Mouse (Mus musculus) intestine, embryonic 16.5 days (tissue): ENCODE results near the gene 4930583I09Rik. TPM values are rescaled to one million over a fixed set of nuclear protein-coding genes. Genes with fewer than 3 reads are reported as not detected.

Experiments used
- ATAC-seq: fragments of 200-750 bp; cut with Nextera tagmentation; 2 replicates; pipeline ENCODE4 v1.8.0; 2017; ENCODE audit warnings: moderate TSS enrichment, moderate library complexity
- H3K27ac ChIP-seq: fragments of 300-500 bp; sonication (generic); 2 replicates; pipeline ENCODE4 v1.5.1; 2014; ENCODE audit warnings: mild to moderate bottlenecking, low read length
- H3K27me3 ChIP-seq: fragments of 300-500 bp; sonication (generic); replicated peaks from 2 replicates; pipeline ENCODE4 v1.6.1; 2014; ENCODE audit warnings: low read length, control low read depth, mixed read lengths; ENCODE audit not compliant: control insufficient read depth, insufficient read depth
- H3K36me3 ChIP-seq: fragments of 300-500 bp; sonication (generic); 2 replicates; pipeline ENCODE4 v1.6.1; 2014; ENCODE audit warnings: low read length, control low read depth; ENCODE audit not compliant: control insufficient read depth, insufficient read depth
- H3K4me1 ChIP-seq: fragments of 300-500 bp; sonication (generic); 2 replicates; pipeline ENCODE4 v1.6.1; 2014; ENCODE audit warnings: low read length, control low read depth, mixed read lengths; ENCODE audit not compliant: control insufficient read depth, insufficient read depth
- H3K4me2 ChIP-seq: fragments of 300-500 bp; sonication (generic); 2 replicates; pipeline ENCODE4 v1.6.1; 2014; ENCODE audit warnings: low read depth, low read length, control low read depth
- H3K4me3 ChIP-seq: fragments of 300-500 bp; sonication (generic); 2 replicates; pipeline ENCODE4 v1.5.1; 2014; ENCODE audit warnings: mild to moderate bottlenecking, low read length
- H3K9ac ChIP-seq: fragments of 300-500 bp; sonication (generic); 2 replicates; pipeline ENCODE4 v1.6.1; 2014; ENCODE audit warnings: low read depth, low read length
- H3K9me3 ChIP-seq: fragments of 300-500 bp; sonication (generic); 2 replicates; pipeline ENCODE4 v1.6.1; 2016; ENCODE audit warnings: low read length, control low read depth; ENCODE audit not compliant: control insufficient read depth
- WGBS: fragments of 180-500 bp; shearing (Covaris S2); extraction: QIAGEN DNeasy Blood & Tissue Kit; methylation state at CpG from one replicate; pipeline ENCODE4 v1.1.7; 2014; 5-methylcytosine and 5-hydroxymethylcytosine counted together
- polyA plus RNA-seq: library from polyadenylated mRNA; unstranded; fragments of >200 nt; fragmentation: Nextera tagmentation; extraction: Ambion mirVana; gene quantifications from 2 replicates; pipeline ENCODE4 v1.2.1, GENCODE M21; 2015

The 4930583I09Rik gene
- not detected in 2 replicates for polyA plus RNA-seq

DNA sequence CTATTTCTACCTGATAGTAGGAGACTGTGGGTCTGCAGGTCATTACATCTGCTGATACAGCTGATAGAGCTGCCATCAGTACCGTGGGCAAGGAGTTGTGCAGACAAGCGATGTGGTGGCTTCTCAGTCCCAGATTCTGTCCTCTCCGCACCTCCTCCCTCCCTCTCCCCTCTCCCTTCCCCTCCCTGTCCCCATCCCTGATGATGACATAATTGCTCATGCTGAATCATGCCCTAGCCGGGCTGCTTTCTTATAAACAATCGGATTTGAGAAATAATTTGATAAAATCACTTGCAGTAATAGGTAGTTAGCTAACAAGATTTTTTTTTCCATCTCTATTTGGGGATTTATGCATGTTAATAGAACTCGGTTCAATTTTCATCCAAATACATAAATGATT, at the start of gene 4930583I09Rik:
4930583I09Rik (minus strand) TSS at position 144 of the 400 bp plus-strand sequence.
- H3K27me3 ChIP-seq, result no peaks in the 10 kb centered on the region
- no peaks in the 10 kb centered on the region for H3K4me1 ChIP-seq
- no peaks in the 10 kb centered on the region for H3K36me3 ChIP-seq
- no peak within 1 kb of the TSS for H3K9ac ChIP-seq
- H3K9me3 ChIP-seq, result no peaks in the 10 kb centered on the region
- 60% methylated on average over 6 of the region's 6 CpGs for WGBS
- H3K4me3 ChIP-seq, result no peak within 1 kb of the TSS
- ATAC-seq, result no peak
- H3K4me2 ChIP-seq, result no peak within 1 kb of the TSS
- H3K27ac ChIP-seq, result no peak within 1 kb of the TSS

DNA sequence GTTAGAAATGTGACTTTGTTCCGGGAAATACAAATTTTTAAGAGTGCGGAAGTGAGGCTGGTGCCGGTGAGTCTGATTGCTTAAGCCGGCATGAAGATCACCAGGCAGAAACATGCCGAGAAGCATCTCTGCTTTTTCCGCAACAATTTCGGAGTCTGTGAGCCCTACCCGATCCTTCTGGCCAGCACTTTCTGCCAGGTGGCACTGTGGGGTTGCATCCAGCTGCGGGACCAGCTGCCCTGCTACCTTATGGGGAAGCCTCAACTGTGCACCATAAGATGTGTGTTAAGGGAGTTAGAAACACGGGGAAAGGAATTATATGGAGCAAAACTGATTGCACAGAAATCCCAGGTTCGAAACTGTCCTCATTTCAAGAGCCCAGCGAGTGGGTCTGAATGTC, 40.2 kb upstream of the 4930583I09Rik start:
- H3K27me3 ChIP-seq, result no peaks in the 10 kb centered on the region
- H3K9ac ChIP-seq, result no peak overlapping the region
- no peaks in the 10 kb centered on the region for H3K4me1 ChIP-seq
- H3K27ac ChIP-seq, result no peak overlapping the region
- no peaks in the 10 kb centered on the region for H3K9me3 ChIP-seq
- H3K4me2 ChIP-seq, result no peak overlapping the region
- H3K4me3 ChIP-seq, result no peak overlapping the region
- no peaks in the 10 kb centered on the region for H3K36me3 ChIP-seq
- WGBS, result 77% methylated on average over 12 of the region's 12 CpGs
- ATAC-seq, result no peak

DNA sequence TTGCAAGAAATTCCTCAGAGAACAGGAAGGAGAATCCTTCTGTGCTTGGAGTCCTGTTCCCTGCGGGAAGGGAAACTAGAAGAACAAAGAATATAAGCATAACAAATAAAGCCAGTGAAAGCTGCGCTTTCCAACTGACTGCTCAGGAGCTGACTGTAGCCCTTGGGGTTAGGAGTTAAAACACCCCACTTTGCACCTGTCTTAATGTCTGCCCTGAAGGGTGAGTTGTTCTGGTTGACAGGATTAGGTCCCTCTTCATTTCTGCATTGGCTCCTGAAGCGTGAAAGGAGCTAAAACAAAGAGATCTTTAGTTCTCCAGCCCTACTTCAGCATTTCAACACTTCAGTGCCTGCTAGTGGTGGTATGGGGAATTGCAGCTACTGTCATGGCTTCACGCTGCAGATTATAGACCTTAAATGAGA, 37.8 kb upstream of the 4930583I09Rik start:
- WGBS, result 50% methylated on average over 4 of the region's 4 CpGs
- H3K9me3 ChIP-seq, result no peaks in the 10 kb centered on the region
- H3K27me3 ChIP-seq, result no peaks in the 10 kb centered on the region
- H3K27ac ChIP-seq, result no peak overlapping the region
- ATAC-seq, result no peak
- no peak overlapping the region for H3K4me3 ChIP-seq
- no peak overlapping the region for H3K4me2 ChIP-seq
- H3K36me3 ChIP-seq, result no peaks in the 10 kb centered on the region
- H3K4me1 ChIP-seq, result no peaks in the 10 kb centered on the region
- H3K9ac ChIP-seq, result no peak overlapping the region

DNA sequence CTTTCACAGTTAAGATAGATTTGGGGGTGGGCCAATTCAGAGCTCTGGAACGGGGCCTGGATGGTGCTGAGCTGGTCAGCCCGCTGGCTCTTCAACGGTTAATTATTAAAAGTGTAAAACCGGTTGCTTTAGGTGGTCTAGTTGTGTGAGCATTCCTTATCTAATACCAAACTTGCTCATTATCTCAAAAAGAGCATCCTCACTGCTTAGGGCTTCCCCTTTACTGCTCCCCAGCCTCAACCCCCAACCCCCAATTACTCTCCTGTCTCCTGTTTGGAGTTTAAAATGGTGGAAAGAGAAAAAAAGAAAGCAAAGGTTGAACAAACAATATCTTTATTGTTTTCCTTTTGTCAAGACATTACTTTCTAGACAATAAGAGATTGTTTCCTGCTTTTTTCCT, 27.9 kb upstream of the 4930583I09Rik start:
- Histone ChIP-seq H3K27ac (no peak overlapping the region), H3K9me3 (no peaks in the 10 kb centered on the region), H3K27me3 (no peaks in the 10 kb centered on the region), H3K4me3 (no peak overlapping the region), H3K9ac (no peak overlapping the region), H3K4me1 (no peaks in the 10 kb centered on the region), H3K4me2 (no peak overlapping the region), H3K36me3 (no peaks in the 10 kb centered on the region)
- no peak for ATAC-seq
- WGBS, result 53% methylated on average over 4 of the region's 4 CpGs

DNA sequence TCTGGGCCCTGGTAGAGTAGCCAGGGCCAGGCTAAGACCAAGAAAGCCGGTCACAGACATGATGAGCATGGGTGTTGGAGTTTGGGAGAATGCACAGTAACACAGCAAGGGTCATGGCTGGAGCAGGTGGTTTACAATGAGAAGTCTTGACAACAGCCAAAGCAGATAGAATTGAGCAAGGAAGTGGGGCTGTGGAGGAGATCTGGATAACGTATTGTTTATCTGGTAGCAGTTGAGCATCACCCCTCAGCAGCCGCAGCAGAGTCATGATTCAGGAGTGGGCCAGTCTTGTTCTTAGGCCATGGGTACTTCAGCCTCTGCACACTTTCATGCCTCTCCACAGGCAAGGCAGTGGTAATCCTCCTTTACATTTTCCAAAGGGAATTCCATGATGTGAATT, 25.1 kb upstream of the 4930583I09Rik start:
- Histone ChIP-seq H3K9ac (no peak overlapping the region), H3K9me3 (no peaks in the 10 kb centered on the region), H3K4me3 (no peak overlapping the region), H3K36me3 (no peaks in the 10 kb centered on the region), H3K27ac (no peak overlapping the region), H3K27me3 (no peaks in the 10 kb centered on the region), H3K4me1 (no peaks in the 10 kb centered on the region), H3K4me2 (no peak overlapping the region)
- WGBS, result 57% methylated on average over 3 of the region's 3 CpGs
- no peak for ATAC-seq

DNA sequence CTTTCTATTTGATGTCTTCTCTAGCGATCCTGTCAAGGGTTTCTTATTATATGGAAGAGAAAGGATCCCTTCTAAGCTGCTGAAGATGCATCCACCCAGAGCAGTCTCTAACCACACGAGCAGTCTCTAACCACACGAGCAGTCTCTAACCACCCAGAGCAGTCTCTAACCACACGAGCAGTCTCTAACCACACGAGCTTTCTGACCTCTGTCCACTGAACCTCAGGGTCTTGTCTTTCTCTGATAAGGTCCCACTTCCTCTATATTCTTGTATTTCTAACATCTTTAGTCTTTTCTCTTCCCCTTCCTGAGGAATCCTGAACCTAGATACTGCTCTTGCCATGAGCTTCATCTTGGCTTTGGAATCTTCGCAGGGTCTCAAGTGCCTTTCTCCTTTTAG, 23.0 kb upstream of the 4930583I09Rik start:
- Histone ChIP-seq H3K9ac (no peak overlapping the region), H3K27me3 (no peaks in the 10 kb centered on the region), H3K9me3 (no peaks in the 10 kb centered on the region), H3K27ac (no peak overlapping the region), H3K4me1 (no peaks in the 10 kb centered on the region), H3K36me3 (no peaks in the 10 kb centered on the region), H3K4me3 (no peak overlapping the region), H3K4me2 (no peak overlapping the region)
- no peak for ATAC-seq
- 78% methylated on average over 6 of the region's 6 CpGs for WGBS

DNA sequence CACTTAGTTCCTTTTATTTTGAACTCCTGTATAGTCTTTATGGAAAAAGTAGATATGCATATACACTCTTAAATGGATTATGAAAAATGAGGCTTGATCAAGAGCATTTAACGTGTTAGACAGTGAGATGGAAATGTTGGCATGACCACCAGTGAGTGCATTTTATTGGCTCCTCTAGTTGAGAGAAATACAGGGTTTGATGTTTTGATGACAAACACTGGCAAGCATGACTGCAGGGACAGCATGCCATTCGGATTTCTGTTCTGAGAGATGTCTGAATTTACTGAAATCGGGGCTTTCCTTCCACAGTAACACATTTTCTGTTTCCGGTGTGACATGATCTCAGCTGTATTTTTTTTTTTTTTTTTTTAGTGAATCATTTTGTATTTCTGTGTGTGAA, 12.2 kb upstream of the 4930583I09Rik start:
- H3K9ac ChIP-seq, result no peak overlapping the region
- no peak overlapping the region for H3K27ac ChIP-seq
- no peaks in the 10 kb centered on the region for H3K36me3 ChIP-seq
- 78% methylated on average over 4 of the region's 4 CpGs for WGBS
- ATAC-seq, result no peak
- no peaks in the 10 kb centered on the region for H3K9me3 ChIP-seq
- no peak overlapping the region for H3K4me2 ChIP-seq
- H3K4me1 ChIP-seq, result no peaks in the 10 kb centered on the region
- H3K27me3 ChIP-seq, result no peaks in the 10 kb centered on the region
- H3K4me3 ChIP-seq, result no peak overlapping the region

DNA sequence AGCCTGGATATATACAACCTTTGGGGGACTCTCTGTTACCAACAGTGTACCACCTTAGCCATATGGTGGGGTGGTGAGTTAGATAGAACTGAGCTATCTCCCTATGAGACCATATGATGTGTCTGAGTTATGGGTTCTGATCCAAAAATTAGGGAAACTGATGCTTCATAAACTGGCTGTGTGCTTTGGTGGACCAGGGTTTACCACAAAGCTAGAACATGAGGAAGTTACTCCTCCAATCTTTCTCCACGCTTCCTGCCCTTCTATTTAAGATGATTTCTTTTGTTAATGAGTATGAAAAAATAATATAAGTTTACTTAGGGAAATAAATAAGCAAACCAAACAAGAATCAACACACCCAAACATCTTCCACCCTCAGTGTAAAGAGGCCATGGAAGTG, 10.8 kb upstream of the 4930583I09Rik start:
- Histone ChIP-seq H3K36me3 (no peaks in the 10 kb centered on the region), H3K27ac (no peak overlapping the region), H3K4me1 (no peaks in the 10 kb centered on the region), H3K4me2 (no peak overlapping the region), H3K9ac (no peak overlapping the region), H3K9me3 (no peaks in the 10 kb centered on the region), H3K27me3 (no peaks in the 10 kb centered on the region), H3K4me3 (no peak overlapping the region)
- ATAC-seq, result no peak
- WGBS, result 82% methylated on average over 1 of the region's 1 CpGs

DNA sequence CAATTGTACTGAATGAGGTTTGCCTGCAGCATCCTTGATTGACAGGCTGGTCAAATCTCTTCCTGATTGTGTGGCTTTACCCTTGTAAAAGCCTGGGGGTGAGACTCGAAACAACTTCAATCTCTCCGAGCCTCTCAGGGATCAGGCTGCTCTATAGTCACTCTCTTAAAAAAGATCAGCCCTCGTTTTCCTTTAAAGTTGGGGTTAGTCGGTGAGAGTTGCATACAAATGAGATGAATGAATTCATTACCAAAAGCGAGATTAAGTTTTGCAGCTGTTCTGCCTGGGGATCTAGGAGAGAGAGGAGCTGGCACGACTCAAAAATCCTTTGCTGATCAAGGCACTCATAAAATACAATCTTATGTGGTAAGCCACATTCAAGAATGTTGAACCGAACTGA, 1.0 kb upstream of the 4930583I09Rik start:
- Histone ChIP-seq H3K4me2 (no peak overlapping the region), H3K4me1 (no peaks in the 10 kb centered on the region), H3K27ac (no peak overlapping the region), H3K9me3 (no peaks in the 10 kb centered on the region), H3K36me3 (no peaks in the 10 kb centered on the region), H3K27me3 (no peaks in the 10 kb centered on the region), H3K4me3 (no peak overlapping the region), H3K9ac (no peak overlapping the region)
- 29% methylated on average over 7 of the region's 7 CpGs for WGBS
- ATAC-seq, result no peak

DNA sequence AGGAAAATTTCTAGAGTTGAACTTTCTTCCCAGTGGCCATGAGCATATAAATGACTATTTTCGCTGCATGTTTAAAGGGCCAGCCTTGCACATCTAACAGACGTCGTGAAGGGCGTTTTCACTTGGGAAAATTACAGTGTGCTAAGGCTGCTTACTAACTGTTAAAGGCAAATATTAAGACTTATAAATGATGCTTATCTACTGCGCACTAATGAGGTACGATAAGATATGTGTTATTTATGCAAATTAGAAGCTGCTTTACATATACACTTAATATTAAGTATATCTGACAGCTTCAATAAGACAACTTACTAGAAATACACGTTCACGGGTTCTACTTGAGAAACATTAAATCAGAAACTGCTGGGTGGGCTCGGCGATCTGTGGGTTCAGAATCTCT, 481 bp upstream of the 4930583I09Rik start:
- Histone ChIP-seq H3K4me3 (no peak overlapping the region), H3K27ac (no peak overlapping the region), H3K4me2 (no peak overlapping the region), H3K36me3 (no peaks in the 10 kb centered on the region), H3K4me1 (no peaks in the 10 kb centered on the region), H3K9me3 (no peaks in the 10 kb centered on the region), H3K27me3 (no peaks in the 10 kb centered on the region), H3K9ac (no peak overlapping the region)
- 87% methylated on average over 10 of the region's 10 CpGs for whole genome bisulfite sequencing
- ATAC-seq, result no peak
